Mouse (Mus musculus): ENCODE results near the gene Polg2. TPM values are rescaled to one million over a fixed set of nuclear protein-coding genes. Genes with fewer than 3 reads are reported as not detected.
A peak's percentile ranks its signal among the peaks of the same experiment; 100 is the strongest.
"Not testable (repeated sequence)": the region's sequence is repeated elsewhere in the genome, so short reads cannot be mapped to it uniquely, and the experiment has no call there.

Gene Polg2
- total and polyA plus RNA-seq, 2 experiments: 6.4 to 12.6 TPM

DNA sequence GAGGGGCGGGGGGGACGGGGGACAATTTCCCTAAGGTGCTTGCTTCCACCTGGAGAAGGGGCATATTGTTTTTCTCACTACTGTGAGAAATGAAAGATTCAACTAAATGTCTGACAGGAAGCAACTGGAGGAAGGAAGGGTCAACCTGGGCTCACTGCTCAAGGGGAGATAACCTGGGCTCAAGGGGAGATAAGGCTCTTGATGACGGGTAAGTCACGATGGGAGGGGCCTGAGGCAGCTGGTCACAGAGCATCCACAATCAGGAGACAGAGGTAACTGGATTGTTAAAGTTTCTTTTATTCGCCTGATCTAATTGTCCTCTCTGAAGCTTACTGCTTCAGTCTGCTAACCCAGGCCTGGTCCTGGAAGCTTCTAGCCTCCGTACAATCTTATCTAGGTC lies 26.0 kb downstream of the Polg2 start:
- Histone ChIP-seq H3K27me3 (ENCODE audit: control insufficient read depth, insufficient read depth, low read length) (no peaks in the 10 kb centered on the region), H3K27ac (replicated peaks; ENCODE audit: insufficient read depth, low read depth, low read length) (no peak overlapping the region), H3K9ac (ENCODE audit: low read depth, low read length) (no peak overlapping the region), H3K36me3 (ENCODE audit: control insufficient read depth, insufficient read depth, low read length) (no peaks in the 10 kb centered on the region), H3K4me3 (ENCODE audit: insufficient read depth, low read depth, low read length) (no peak overlapping the region), H3K4me1 (ENCODE audit: control insufficient read depth, insufficient read depth, low read length) (peaks cover 2% of the 10 kb centered on the region; the same call in 1 of the 2 replicates), H3K79me2 (ENCODE audit: control insufficient read depth, insufficient read depth, low read length) (no peaks in the 10 kb centered on the region)
- TF ChIP-seq CTCF (IDR thresholded peaks at IDR 0.05; ENCODE audit: low read depth, low read length) (no peak), POLR2A (IDR thresholded peaks at IDR 0.05; ENCODE audit: extremely low read depth, insufficient read depth, low read length) (no peak)
- DNase-seq (ENCODE audit: extremely low read depth, low read depth, low spot score): no peak
- 88% methylated on average over 6 of the region's 6 CpGs for WGBS

DNA sequence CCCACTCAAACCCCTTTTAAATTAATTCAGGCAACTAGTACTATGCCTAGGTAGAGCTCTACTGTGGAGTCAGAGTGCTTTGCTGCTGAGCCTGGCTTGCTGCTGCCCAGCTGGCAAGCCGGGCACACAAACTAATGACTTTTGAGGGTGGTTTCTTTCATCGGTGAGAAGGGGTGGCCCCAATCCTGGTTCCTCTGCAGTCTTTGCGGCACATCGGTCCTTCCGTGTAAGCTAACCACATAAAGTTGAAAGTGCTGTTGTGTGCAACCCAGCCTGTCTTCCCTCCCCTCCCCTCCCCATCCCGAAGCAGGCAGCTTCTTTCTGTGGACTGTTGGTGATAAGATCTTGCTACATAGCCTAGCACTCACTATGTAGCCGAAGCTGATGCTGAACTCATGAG lies 27.2 kb downstream of the Polg2 start:
- no peak overlapping the region for H3K4me3 ChIP-seq (ENCODE audit: insufficient read depth, low read depth, low read length)
- no peaks in the 10 kb centered on the region for H3K79me2 ChIP-seq (ENCODE audit: control insufficient read depth, insufficient read depth, low read length)
- peaks cover 2% of the 10 kb centered on the region; the same call in 1 of the 2 replicates for H3K4me1 ChIP-seq (ENCODE audit: control insufficient read depth, insufficient read depth, low read length)
- H3K36me3 ChIP-seq (ENCODE audit: control insufficient read depth, insufficient read depth, low read length): no peaks in the 10 kb centered on the region
- H3K9ac ChIP-seq (ENCODE audit: low read depth, low read length): no peak overlapping the region
- H3K27me3 ChIP-seq (ENCODE audit: control insufficient read depth, insufficient read depth, low read length): no peaks in the 10 kb centered on the region; the same call in 1 of the 2 replicates
- no peak for DNase-seq (ENCODE audit: extremely low read depth, low read depth, low spot score)
- no peak overlapping the region for H3K27ac ChIP-seq (replicated peaks; ENCODE audit: insufficient read depth, low read depth, low read length)
- 85% methylated on average over 7 of the region's 7 CpGs for WGBS
- TF ChIP-seq CTCF (IDR thresholded peaks at IDR 0.05; ENCODE audit: low read depth, low read length) (no peak), POLR2A (IDR thresholded peaks at IDR 0.05; ENCODE audit: extremely low read depth, insufficient read depth, low read length) (no peak)

GRCm38 (mm10) chr11:106751039-106752018 lies 28.0 kb downstream of the Polg2 start, which contains the start of gene Milr1:
Milr1 (plus strand) TSS chr11:106751226.
- WGBS: 77% methylated on average over 17 of the region's 17 CpGs
- Histone ChIP-seq H3K79me2 (ENCODE audit: control insufficient read depth, insufficient read depth, low read length) (no peaks in the 10 kb centered on the region), H3K36me3 (ENCODE audit: control insufficient read depth, insufficient read depth, low read length) (no peaks in the 10 kb centered on the region), H3K27me3 (ENCODE audit: control insufficient read depth, insufficient read depth, low read length) (no peaks in the 10 kb centered on the region; the same call in 1 of the 2 replicates), H3K4me3 (ENCODE audit: insufficient read depth, low read depth, low read length) (no peak within 1 kb of the TSS), H3K9ac (ENCODE audit: low read depth, low read length) (no peak within 1 kb of the TSS), H3K27ac (replicated peaks; ENCODE audit: insufficient read depth, low read depth, low read length) (peak within 1 kb of the TSS; percentile 53; the same call in 1 of the 2 replicates), H3K4me1 (ENCODE audit: control insufficient read depth, insufficient read depth, low read length) (peaks cover 2% of the 10 kb centered on the region; the same call in 1 of the 2 replicates)
- DNase-seq (ENCODE audit: extremely low read depth, low read depth, low spot score): no peak
- TF ChIP-seq POLR2A (IDR thresholded peaks at IDR 0.05; ENCODE audit: extremely low read depth, insufficient read depth, low read length): no peak
- TF ChIP-seq CTCF (IDR thresholded peaks at IDR 0.05; ENCODE audit: low read depth, low read length): no peak

DNA sequence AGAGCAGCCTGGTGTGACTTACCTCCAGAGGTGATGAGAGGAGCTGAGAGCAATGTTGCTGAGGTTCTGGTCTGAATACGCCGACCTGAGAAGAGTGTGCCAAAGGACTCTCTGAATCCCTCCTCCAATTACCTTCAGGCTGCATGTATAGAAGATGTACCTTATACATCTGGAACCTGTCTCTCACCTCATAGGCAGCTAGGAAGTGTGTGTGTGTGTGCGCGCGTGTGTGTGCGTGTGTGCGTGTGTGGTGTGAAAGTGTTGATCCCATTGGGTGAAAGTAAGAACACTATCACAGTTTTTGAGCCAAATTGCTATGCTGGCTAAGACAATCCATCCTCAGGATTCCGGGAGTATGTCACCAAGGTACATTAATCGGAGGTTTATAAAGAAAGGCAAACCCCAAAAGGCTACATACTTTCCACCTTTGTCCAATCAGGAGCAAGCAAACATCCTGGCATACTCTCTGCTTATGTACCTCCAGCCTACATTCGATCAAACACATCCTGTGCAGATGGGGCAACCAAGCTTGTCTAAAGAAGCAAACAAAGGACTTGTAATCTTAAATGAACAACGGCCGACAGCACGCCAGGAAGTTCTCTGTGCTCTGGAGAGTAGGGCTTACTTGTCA lies 29.1 kb downstream of the Polg2 start, which contains the start of gene Pecam1:
Gene Pecam1, minus strand, starts transcription at position 508 of the 631 bp plus-strand sequence.
- WGBS: 59% methylated on average over 13 of the region's 13 CpGs

DNA sequence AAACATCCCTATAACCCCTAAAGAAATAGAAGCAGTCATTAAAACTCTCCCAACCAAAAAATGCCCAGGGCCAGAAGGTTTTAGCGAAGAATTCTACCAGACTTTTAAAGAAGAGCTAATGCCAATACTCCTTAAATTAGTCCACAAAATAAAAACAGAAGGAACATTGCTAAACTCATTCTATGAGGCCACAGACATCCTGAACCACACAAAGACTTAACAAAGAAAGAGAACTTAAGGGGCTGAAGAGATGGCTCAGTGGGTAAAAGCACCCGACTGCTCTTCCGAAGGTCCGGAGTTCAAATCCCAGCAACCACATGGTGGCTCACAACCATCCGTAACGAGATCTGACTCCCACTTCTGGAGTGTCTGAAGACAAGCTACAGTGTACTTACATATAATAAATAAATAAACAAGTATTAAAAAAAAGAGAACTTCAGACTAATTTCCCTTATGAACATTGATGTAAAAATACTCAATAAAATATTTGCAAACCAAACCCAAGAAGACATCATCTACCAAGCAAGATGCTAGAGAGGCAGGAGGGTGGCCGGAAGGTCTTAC lies 29.7 kb downstream of the Polg2 start:
- H3K27me3 ChIP-seq (ENCODE audit: control insufficient read depth, insufficient read depth, low read length); DNase-seq (ENCODE audit: extremely low read depth, low read depth, low spot score); H3K9ac ChIP-seq (ENCODE audit: low read depth, low read length); H3K4me3 ChIP-seq (ENCODE audit: insufficient read depth, low read depth, low read length); H3K79me2 ChIP-seq (ENCODE audit: control insufficient read depth, insufficient read depth, low read length); H3K4me1 ChIP-seq (ENCODE audit: control insufficient read depth, insufficient read depth, low read length); H3K27ac ChIP-seq (replicated peaks; ENCODE audit: insufficient read depth, low read depth, low read length); H3K36me3 ChIP-seq (ENCODE audit: control insufficient read depth, insufficient read depth, low read length): not testable (repeated sequence)
- WGBS: 83% methylated on average over 7 of the region's 7 CpGs

More for the DNA sequence above, 29.1 kb downstream of the Polg2 start, which contains the start of gene Pecam1:
- Histone ChIP-seq H3K79me2 (ENCODE audit: control insufficient read depth, insufficient read depth, low read length) (no peaks in the 10 kb centered on the region), H3K9ac (ENCODE audit: low read depth, low read length) (no peak within 1 kb of the TSS), H3K27ac (replicated peaks; ENCODE audit: insufficient read depth, low read depth, low read length) (peak within 1 kb of the TSS; percentile 53; the same call in 1 of the 2 replicates), H3K36me3 (ENCODE audit: control insufficient read depth, insufficient read depth, low read length) (no peaks in the 10 kb centered on the region), H3K4me1 (ENCODE audit: control insufficient read depth, insufficient read depth, low read length) (peaks cover 2% of the 10 kb centered on the region; the same call in 1 of the 2 replicates), H3K4me3 (ENCODE audit: insufficient read depth, low read depth, low read length) (no peak within 1 kb of the TSS), H3K27me3 (ENCODE audit: control insufficient read depth, insufficient read depth, low read length) (no peaks in the 10 kb centered on the region; the same call in 1 of the 2 replicates)
- DNase-seq (ENCODE audit: extremely low read depth, low read depth, low spot score): no peak
- TF ChIP-seq POLR2A (IDR thresholded peaks at IDR 0.05; ENCODE audit: extremely low read depth, insufficient read depth, low read length) (no peak), CTCF (IDR thresholded peaks at IDR 0.05; ENCODE audit: low read depth, low read length) (no peak)
